Mouse (Mus musculus): ENCODE results near the gene Cmtm4. TPM values are rescaled to one million over a fixed set of nuclear protein-coding genes. Genes with fewer than 3 reads are reported as not detected.

Cmtm4 gene
- polyA plus RNA-seq, 2 experiments = 0.44 to 1.7 TPM

GRCm38 (mm10) chr8:104412805-104413532, 17.4 kb upstream of the Cmtm4 start:
- no peak overlapping the region for H3K9ac ChIP-seq (replicated peaks)
- H3K36me3 ChIP-seq (replicated peaks; ENCODE audit: control insufficient read depth, insufficient read depth, low read depth) = no peaks in the 10 kb centered on the region
- no peak overlapping the region for H3K27ac ChIP-seq
- no peak for DNase-seq (ENCODE audit: low read depth in 3 of 3, low spot score in 3 of 3)
- TF ChIP-seq EP300 (IDR thresholded peaks at IDR 0.05; ENCODE audit: low read depth) (no peak), CTCF (IDR thresholded peaks at IDR 0.05; ENCODE audit: low read depth) (no peak)
- no peaks in the 10 kb centered on the region for H3K27me3 ChIP-seq (ENCODE audit: control insufficient read depth, insufficient read depth, low read length)
- WGBS (ENCODE audit: insufficient replicate concordance) = 54% methylated on average over 7 of the region's 7 CpGs
- 0 out of 4 replicates have a peak, but pooled peaks cover 0 to 2% of the 10 kb centered on the region in 2 experiments for H3K4me1 ChIP-seq (replicated peaks; ENCODE audit: control insufficient read depth in 2 of 2, insufficient read depth in 2 of 2, low read length in 1 of 2)
- no peak overlapping the region for H3K4me2 ChIP-seq (ENCODE audit: low read depth)
- no peak overlapping the region for H3K4me3 ChIP-seq (ENCODE audit: insufficient read depth in 1 of 2, low read depth in 2 of 2, low read length in 2 of 2)
- no peaks in the 10 kb centered on the region for H3K9me3 ChIP-seq (ENCODE audit: control insufficient read depth, low read length)
- ATAC-seq (ENCODE audit: insufficient read depth) = no peak

- TF ChIP-seq EP300 (IDR thresholded peaks at IDR 0.05; ENCODE audit: low read depth) (no peak), CTCF (IDR thresholded peaks at IDR 0.05; ENCODE audit: low read depth) (no peak)
- WGBS (ENCODE audit: insufficient replicate concordance) = 62% methylated on average over 3 of the region's 3 CpGs
- Histone ChIP-seq H3K4me1 (replicated peaks; ENCODE audit: control insufficient read depth in 2 of 2, insufficient read depth in 2 of 2, low read length in 1 of 2) (0 out of 4 replicates have a peak, but pooled peaks cover 0 to 2% of the 10 kb centered on the region in 2 experiments), H3K4me2 (ENCODE audit: low read depth) (no peak overlapping the region), H3K9ac (replicated peaks) (no peak overlapping the region), H3K36me3 (replicated peaks; ENCODE audit: control insufficient read depth, insufficient read depth, low read depth) (no peaks in the 10 kb centered on the region), H3K4me3 (ENCODE audit: insufficient read depth in 1 of 2, low read depth in 2 of 2, low read length in 2 of 2) (no peak overlapping the region), H3K27ac (no peak overlapping the region), H3K9me3 (ENCODE audit: control insufficient read depth, low read length) (no peaks in the 10 kb centered on the region), H3K27me3 (ENCODE audit: control insufficient read depth, insufficient read depth, low read length) (no peaks in the 10 kb centered on the region)
- ATAC-seq (ENCODE audit: insufficient read depth) = no peak
- DNase-seq (ENCODE audit: low read depth in 3 of 3, low spot score in 3 of 3) = no peak
Observed at GRCm38 (mm10) chr8:104411972-104412371, 16.4 kb upstream of the Cmtm4 start.

GRCm38 (mm10) chr8:104411468-104411867, 15.9 kb upstream of the Cmtm4 start:
- Histone ChIP-seq H3K4me2 (ENCODE audit: low read depth) (no peak overlapping the region), H3K9me3 (ENCODE audit: control insufficient read depth, low read length) (no peaks in the 10 kb centered on the region), H3K9ac (replicated peaks) (no peak overlapping the region), H3K36me3 (replicated peaks; ENCODE audit: control insufficient read depth, insufficient read depth, low read depth) (no peaks in the 10 kb centered on the region), H3K4me1 (replicated peaks; ENCODE audit: control insufficient read depth in 2 of 2, insufficient read depth in 2 of 2, low read length in 1 of 2) (0 out of 4 replicates have a peak, but pooled peaks cover 0 to 2% of the 10 kb centered on the region in 2 experiments), H3K27me3 (ENCODE audit: control insufficient read depth, insufficient read depth, low read length) (no peaks in the 10 kb centered on the region), H3K27ac (no peak overlapping the region), H3K4me3 (ENCODE audit: insufficient read depth in 1 of 2, low read depth in 2 of 2, low read length in 2 of 2) (no peak overlapping the region)
- no peak for ATAC-seq (ENCODE audit: insufficient read depth)
- TF ChIP-seq CTCF (IDR thresholded peaks at IDR 0.05; ENCODE audit: low read depth) (no peak), EP300 (IDR thresholded peaks at IDR 0.05; ENCODE audit: low read depth) (no peak)
- no peak for DNase-seq (ENCODE audit: low read depth in 3 of 3, low spot score in 3 of 3)
- WGBS (ENCODE audit: insufficient replicate concordance) = 64% methylated on average over 3 of the region's 3 CpGs

GRCm38 (mm10) chr8:104410628-104411273, 15.1 kb upstream of the Cmtm4 start:
- 55% methylated on average over 7 of the region's 7 CpGs for WGBS (ENCODE audit: insufficient replicate concordance)
- Histone ChIP-seq H3K27me3 (ENCODE audit: control insufficient read depth, insufficient read depth, low read length) (no peaks in the 10 kb centered on the region), H3K9me3 (ENCODE audit: control insufficient read depth, low read length) (no peaks in the 10 kb centered on the region), H3K36me3 (replicated peaks; ENCODE audit: control insufficient read depth, insufficient read depth, low read depth) (no peaks in the 10 kb centered on the region), H3K4me3 (ENCODE audit: insufficient read depth in 1 of 2, low read depth in 2 of 2, low read length in 2 of 2) (no peak overlapping the region), H3K4me2 (ENCODE audit: low read depth) (no peak overlapping the region), H3K4me1 (replicated peaks; ENCODE audit: control insufficient read depth in 2 of 2, insufficient read depth in 2 of 2, low read length in 1 of 2) (0 out of 4 replicates have a peak, but pooled peaks cover 0 to 2% of the 10 kb centered on the region in 2 experiments), H3K9ac (replicated peaks) (no peak overlapping the region), H3K27ac (no peak overlapping the region)
- no peak for TF ChIP-seq EP300 (IDR thresholded peaks at IDR 0.05; ENCODE audit: low read depth)
- no peak for TF ChIP-seq CTCF (IDR thresholded peaks at IDR 0.05; ENCODE audit: low read depth)
- ATAC-seq (ENCODE audit: insufficient read depth) = no peak
- no peak for DNase-seq (ENCODE audit: low read depth in 3 of 3, low spot score in 3 of 3)

All from liver, embryonic 14.5 days (tissue).